Mouse (Mus musculus) heart, postnatal 36 days (tissue): ENCODE measurements at regions not wholly inside any gene's neighbourhood (a gene's known extent, or its start where the extent isn't known, plus 50 kb on each side); places are given as distances from the start of the nearest gene placed in this dataset.
"Not testable (repeated sequence)": the region's sequence is repeated elsewhere in the genome, so short reads cannot be mapped to it uniquely, and the experiment has no call there.

Source experiments
- DNase-seq, 2 experiments: peaks; one replicate each; pipeline ENCODE4 v3.0.0; 2021 to 2022
- intact Hi-C: fragments of 180-260 bp; cut with DNase I; formaldehyde crosslinking; loops from one replicate; pipeline ENCODE4 v1.15.1; 2025

DNA sequence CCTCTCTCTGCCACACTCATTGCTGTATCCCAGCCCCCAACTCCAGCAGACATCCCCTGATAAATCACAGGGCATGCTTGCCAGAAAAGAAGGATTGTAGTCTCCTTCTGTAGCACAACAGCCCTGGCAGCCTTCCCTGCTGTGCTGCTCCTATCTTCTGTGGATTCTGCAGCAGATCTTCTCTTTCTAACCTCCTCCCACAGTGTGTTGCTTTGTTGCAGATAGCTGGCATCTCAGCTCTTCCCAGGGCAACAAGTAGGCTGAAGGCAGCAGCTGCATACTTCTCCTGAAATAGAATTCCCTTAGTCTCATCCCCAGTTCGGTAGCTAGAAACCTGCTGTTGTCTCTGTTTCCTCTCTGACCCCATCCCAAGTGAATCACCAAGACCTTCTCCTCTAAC, 77.7 kb downstream of the Amer1 start:
- intact Hi-C loops = no loop called here
- DNase-seq = no peak

DNA sequence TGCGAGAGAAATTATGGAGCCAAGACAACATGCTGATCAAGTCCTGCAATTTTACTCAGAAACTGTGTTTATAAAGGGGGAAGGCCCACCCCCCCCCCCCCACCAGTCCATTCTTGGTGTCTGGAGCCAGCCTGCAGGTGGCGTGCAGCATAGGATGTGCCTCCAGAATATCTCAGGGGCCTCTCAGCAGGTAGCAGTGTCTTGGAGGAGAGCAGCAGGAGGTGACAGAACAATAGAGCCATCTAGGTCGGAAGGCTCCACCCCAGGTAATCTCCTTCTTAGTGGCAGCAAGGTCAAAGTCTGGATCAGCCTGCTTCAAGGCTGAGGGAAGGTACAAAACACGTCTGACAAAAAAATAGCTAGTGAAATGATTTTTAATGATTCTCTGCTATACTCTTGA, 79.3 kb downstream of the Amer1 start:
- intact Hi-C loops, DNase-seq: not testable (repeated sequence)

DNA sequence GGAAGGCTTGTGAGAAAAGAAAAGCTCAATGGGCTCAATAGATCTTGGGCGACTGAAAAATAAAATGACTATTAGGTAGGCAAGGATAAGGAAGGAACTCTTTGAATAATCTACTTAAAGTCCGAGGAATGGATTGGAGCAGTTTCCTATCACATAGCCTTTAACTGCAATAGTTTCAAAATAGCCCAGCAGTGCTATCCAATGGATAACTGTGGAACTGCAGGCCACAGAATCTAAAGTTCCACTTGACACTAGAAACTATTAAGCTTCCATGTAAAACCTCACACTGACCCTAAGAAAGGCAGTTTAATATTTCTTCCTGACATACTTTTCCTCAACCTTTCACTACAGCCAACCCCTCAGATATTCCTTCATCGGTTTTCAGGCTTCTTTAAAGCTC, 85.6 kb downstream of the Amer1 start:
- DNase-seq = peak in 1 of 2 experiments; percentile 2
- intact Hi-C loops = loop anchor here (10.0 kb wide), 1 partner anchor 494 kb away; no protein-coding TSS in a partner anchor
